17 mouse cellular contexts compared by ENCODE assay signal in the genomic region with DNA sequence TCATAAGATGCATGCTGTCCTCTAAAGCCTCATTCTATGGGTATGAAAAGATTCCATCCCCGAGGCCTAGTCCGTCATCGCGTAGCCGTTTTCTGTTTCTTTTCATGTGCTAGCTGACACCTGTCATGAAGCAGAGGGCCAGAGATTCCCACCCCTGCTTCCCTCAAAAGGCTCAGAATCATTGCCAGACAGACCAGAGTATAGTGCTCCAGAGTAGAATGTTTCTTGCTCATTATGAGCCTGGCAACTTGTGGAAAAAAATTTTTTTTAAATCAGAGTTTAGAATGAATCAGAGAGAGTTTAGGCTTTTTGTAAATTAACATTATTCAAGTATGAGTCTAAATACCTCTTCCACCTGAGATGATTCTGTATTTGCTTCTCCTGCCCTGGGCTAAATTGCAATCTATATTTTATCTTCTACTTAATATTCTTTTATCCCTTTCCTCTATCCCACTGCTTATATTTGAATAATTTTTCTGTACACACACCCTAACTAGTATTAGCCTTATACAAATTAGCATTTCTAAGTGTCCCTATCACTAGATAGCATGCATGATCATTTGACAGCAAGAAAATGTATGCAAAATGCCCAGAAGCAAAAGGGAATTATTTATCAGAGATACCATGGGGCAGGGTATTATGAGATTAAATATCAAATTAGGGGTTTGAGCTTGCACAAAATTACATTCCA. TPM values are rescaled to one million over a fixed set of nuclear protein-coding genes. Genes with fewer than 3 reads are reported as not detected.
DNase-seq lines count a peak whose midpoint lies in the region; ATAC-seq and TF ChIP-seq lines count a peak whose summit lies in the region.
"Had no signal": no experiment of that assay in that cellular context is flagged by ENCODE, and none has a peak within 500 bp of the region (broad histone marks: within the 10 kb centered on the region; RNA-seq: fewer than 3 reads in every experiment).

No protein-coding gene starts in this region.

- no peak for TF ChIP-seq POLR2A in CH12.LX (IDR thresholded peaks at IDR 0.05; ENCODE audit: low read depth, low read length)

- 22% methylated on average over 5 of the region's 5 CpGs for WGBS in heart, embryonic 10.5 days
- 74% methylated on average over 5 of the region's 5 CpGs for WGBS in liver, embryonic 13.5 days (ENCODE audit: insufficient replicate concordance)
- 15% methylated on average over 5 of the region's 5 CpGs for WGBS in midbrain, embryonic 15.5 days

- peak overlapping the region; percentile 36 for H3K4me2 ChIP-seq in liver, embryonic 13.5 days
- H3K4me2 ChIP-seq in CH12.LX (ENCODE audit: insufficient read depth, low read depth, poor library complexity, severe bottlenecking) = peak overlapping the region; percentile 37; the same call in 1 of the 2 replicates
- H3K4me2 ChIP-seq in midbrain, embryonic 15.5 days = no peak overlapping the region
- H3K4me2 ChIP-seq: forebrain, embryonic 12.5 days; lung, embryonic 15.5 days had no signal

- no peak for ATAC-seq in liver, embryonic 13.5 days (ENCODE audit: low read depth)
- peak; percentile 58 for ATAC-seq in midbrain, embryonic 15.5 days (replicated peaks)
- ATAC-seq in cerebellum, adult (ENCODE audit: insufficient number of reproducible peaks, low FRiP score, low TSS enrichment) = no peak
- ATAC-seq: hindbrain, embryonic 16.5 days had no signal

- H3K27me3 ChIP-seq in heart, embryonic 10.5 days (ENCODE audit: insufficient read depth, poor library complexity, severe bottlenecking) = no peaks in the 10 kb centered on the region
- no peaks in the 10 kb centered on the region for H3K27me3 ChIP-seq in liver, embryonic 13.5 days
- no peaks in the 10 kb centered on the region for H3K27me3 ChIP-seq in CH12.LX (replicated peaks)
- no peaks in the 10 kb centered on the region for H3K27me3 ChIP-seq in midbrain, embryonic 15.5 days (replicated peaks)
- H3K27me3 ChIP-seq: forebrain, embryonic 12.5 days; lung, embryonic 15.5 days; Patski had no signal

- no peak for TF ChIP-seq EP300 in CH12.LX (IDR thresholded peaks at IDR 0.05; ENCODE audit: low read length)

- TF ChIP-seq CTCF in CH12.LX (conservative IDR thresholded peaks at IDR 0.05 in 1 of 2, IDR thresholded peaks at IDR 0.05 in 1 of 2; ENCODE audit: low read depth in 2 of 2, low read length in 2 of 2) = no peak

- no peak overlapping the region for H3K9ac ChIP-seq in liver, embryonic 13.5 days
- no peak overlapping the region for H3K9ac ChIP-seq in CH12.LX (ENCODE audit: insufficient read depth, low read depth)
- no peak overlapping the region for H3K9ac ChIP-seq in midbrain, embryonic 15.5 days
- H3K9ac ChIP-seq: forebrain, embryonic 12.5 days; lung, embryonic 15.5 days had no signal

- in situ Hi-C loops in CH12.LX (cut with MboI; ENCODE audit: low pct_ligation_motif_present, low pct_unique_long_range_greater_than_20kb, low sequenced_read_pairs) = no loop called here

- H3K36me3 ChIP-seq in heart, embryonic 10.5 days = no peaks in the 10 kb centered on the region
- H3K36me3 ChIP-seq in liver, embryonic 13.5 days = no peaks in the 10 kb centered on the region
- no peaks in the 10 kb centered on the region for H3K36me3 ChIP-seq in CH12.LX (replicated peaks in 1 of 2; ENCODE audit: control insufficient read depth in 1 of 2, insufficient read depth in 1 of 2, low read length in 1 of 2)
- no peaks in the 10 kb centered on the region for H3K36me3 ChIP-seq in midbrain, embryonic 15.5 days (replicated peaks)
- H3K36me3 ChIP-seq: forebrain, embryonic 12.5 days; lung, embryonic 15.5 days had no signal

- intact Hi-C loops in heart, postnatal 14 days (cut with DNase I) = no loop called here

- dilution Hi-C loops in CH12.LX (cut with MboI; ENCODE audit: extremely low pct_ligation_motif_present, extremely low pct_unique_long_range_greater_than_20kb, low sequenced_read_pairs) = no loop called here

- DNase-seq in heart, embryonic 10.5 days (ENCODE audit: low spot score) = no peak
- DNase-seq in heart, postnatal 14 days = no peak
- DNase-seq in liver, embryonic 13.5 days = no peak
- DNase-seq in liver = no peak
- no peak for DNase-seq in CH12.LX (ENCODE audit: extremely low read depth)
- DNase-seq in adipocyte (ENCODE audit: low spot score) = no peak
- DNase-seq: cerebellum, adult 18-20 months; cerebellum, postnatal 10 days; gastrocnemius, postnatal 14 days; thymus, adult 2 months; thymus, postnatal 36 days had no signal

- no peak for TF ChIP-seq RAD21 in CH12.LX (IDR thresholded peaks at IDR 0.05; ENCODE audit: low read depth, low read length)

- no peak overlapping the region for H3K4me3 ChIP-seq in heart, embryonic 10.5 days
- H3K4me3 ChIP-seq in liver, embryonic 13.5 days (replicated peaks) = no peak overlapping the region
- no peak overlapping the region for H3K4me3 ChIP-seq in CH12.LX (replicated peaks in 1 of 3; ENCODE audit: low read depth in 2 of 3, low read length in 2 of 3, poor library complexity in 1 of 3)
- no peak overlapping the region for H3K4me3 ChIP-seq in midbrain, embryonic 15.5 days
- H3K4me3 ChIP-seq: forebrain, embryonic 12.5 days; lung, embryonic 15.5 days had no signal

- H3K27ac ChIP-seq in heart, embryonic 10.5 days = 0 out of 2 replicates have a peak overlapping the region, but pooled peaks have one; percentile 7
- H3K27ac ChIP-seq in liver, embryonic 13.5 days = peak overlapping the region; percentile 82
- H3K27ac ChIP-seq in CH12.LX (ENCODE audit: insufficient read depth, low read depth) = no peak overlapping the region
- H3K27ac ChIP-seq in midbrain, embryonic 15.5 days = peak overlapping the region; percentile 53; the same call in 1 of the 2 replicates
- H3K27ac ChIP-seq: forebrain, embryonic 12.5 days; lung, embryonic 15.5 days had no signal

- peaks cover 11% of the 10 kb centered on the region; the same call in 1 of the 2 replicates for H3K4me1 ChIP-seq in heart, embryonic 10.5 days
- H3K4me1 ChIP-seq in liver, embryonic 13.5 days (replicated peaks) = peaks cover 32% of the 10 kb centered on the region
- H3K4me1 ChIP-seq in CH12.LX (ENCODE audit: control insufficient read depth in 1 of 2, insufficient read depth in 2 of 2) = peaks cover 2 to 23% of the 10 kb centered on the region in 2 experiments; a peak in 3 of 4 replicates
- peaks cover 23% of the 10 kb centered on the region for H3K4me1 ChIP-seq in midbrain, embryonic 15.5 days

- H3K9me3 ChIP-seq in heart, embryonic 10.5 days = no peaks in the 10 kb centered on the region
- H3K9me3 ChIP-seq in liver, embryonic 13.5 days (replicated peaks) = no peaks in the 10 kb centered on the region
- H3K9me3 ChIP-seq in CH12.LX (replicated peaks; ENCODE audit: low read length) = no peaks in the 10 kb centered on the region
- H3K9me3 ChIP-seq in midbrain, embryonic 15.5 days = no peaks in the 10 kb centered on the region
- H3K9me3 ChIP-seq: forebrain, embryonic 12.5 days; lung, embryonic 15.5 days had no signal

- no peaks in the 10 kb centered on the region for H3K79me2 ChIP-seq in CH12.LX (replicated peaks; ENCODE audit: control insufficient read depth, extremely low read depth, insufficient read depth, poor library complexity, severe bottlenecking)

TF ChIP-seq in CH12.LX, 34 proteins besides CTCF, POLR2A, EP300 and RAD21:
- TF ChIP-seq USF1 (IDR thresholded peaks at IDR 0.05; ENCODE audit: low read depth, low read length) (no peak), MAZ (IDR thresholded peaks at IDR 0.05; ENCODE audit: low read depth, low read length) (no peak), SMC3 (IDR thresholded peaks at IDR 0.05; ENCODE audit: low read depth, low read length) (no peak), HCFC1 (IDR thresholded peaks at IDR 0.05; ENCODE audit: low read depth, low read length) (no peak), NRF1 (IDR thresholded peaks at IDR 0.05; ENCODE audit: low read depth, low read length) (no peak)

RNA-seq across cellular contexts. Expression of gene Xpr1, which starts 55.9 kb away (rescaled TPM):
- polyA plus RNA-seq in heart, embryonic 10.5 days (2016; fragmentation: Nextera tagmentation; extraction: Ambion mirVana) = 8.6 and 9.6 TPM in 2 replicates
- 10 to 100 TPM; 31.0 to 34.2 TPM for total RNA-seq in heart, postnatal 14 days (2021)
- 4.3 and 4.5 TPM in 2 replicates for polyA plus RNA-seq in liver, embryonic 13.5 days (2015; fragmentation: Nextera tagmentation; extraction: Ambion mirVana)
- 6.2 and 7.7 TPM in 2 replicates for total RNA-seq in CH12.LX (2012; rRNA removed)
- total RNA-seq in CH12.LX (2014; rRNA removed) = 8.1 and 9.6 TPM in 2 replicates
- 12.3 and 13.1 TPM in 2 replicates for polyA plus RNA-seq in CH12.LX (2012; ENCODE audit: insufficient read length, low read depth)
- polyA plus RNA-seq in midbrain, embryonic 15.5 days (2015; fragmentation: Nextera tagmentation; extraction: Ambion mirVana) = 66.0 and 72.7 TPM in 2 replicates
